Mouse (Mus musculus) erythroblast, embryonic 14.5 days (primary cell): ENCODE data around the gene Tsc2. TPM values are rescaled to one million over a fixed set of nuclear protein-coding genes. Genes with fewer than 3 reads are reported as not detected.
"Not testable (repeated sequence)": the region's sequence is repeated elsewhere in the genome, so short reads cannot be mapped to it uniquely, and the experiment has no call there.

Source experiments
- H3K27me3 ChIP-seq: 2 replicates; pipeline ENCODE4 v1.6.1; 2012; ENCODE audit warnings: inconsistent platforms; ENCODE audit not compliant: control insufficient read depth
- H3K36me3 ChIP-seq: 2 replicates; pipeline ENCODE4 v1.6.1; 2012; ENCODE audit warnings: mild to moderate bottlenecking, inconsistent platforms; ENCODE audit not compliant: control insufficient read depth
- H3K4me1 ChIP-seq: 2 replicates; pipeline ENCODE4 v1.6.1; 2012; ENCODE audit warnings: inconsistent platforms; ENCODE audit not compliant: control insufficient read depth
- H3K4me3 ChIP-seq: replicated peaks from 2 replicates; pipeline ENCODE3; 2012; ENCODE audit warnings: moderate library complexity, mild to moderate bottlenecking, inconsistent platforms
- H3K9me3 ChIP-seq: 2 replicates; pipeline ENCODE4 v1.6.1; 2012; ENCODE audit warnings: low read length, inconsistent platforms, mixed read lengths; ENCODE audit not compliant: control insufficient read depth
- GATA1 ChIP-seq: IDR thresholded peaks from 2 replicates; pipeline ENCODE4 v1.6.1; 2012; ENCODE audit warnings: low read length, inconsistent platforms, mixed read lengths
- TAL1 ChIP-seq: IDR thresholded peaks from 3 replicates; pipeline ENCODE4 v1.6.1; 2012; ENCODE audit warnings: low read length, inconsistent platforms, mixed read lengths
- polyA plus RNA-seq: library from polyadenylated mRNA; stranded (reverse); fragments of >175 nt; gene quantifications from 2 replicates; pipeline ENCODE4 v1.2.3, GENCODE M21; 2012

The Tsc2 gene
- polyA plus RNA-seq = 4.0 and 5.2 TPM in 2 replicates

DNA sequence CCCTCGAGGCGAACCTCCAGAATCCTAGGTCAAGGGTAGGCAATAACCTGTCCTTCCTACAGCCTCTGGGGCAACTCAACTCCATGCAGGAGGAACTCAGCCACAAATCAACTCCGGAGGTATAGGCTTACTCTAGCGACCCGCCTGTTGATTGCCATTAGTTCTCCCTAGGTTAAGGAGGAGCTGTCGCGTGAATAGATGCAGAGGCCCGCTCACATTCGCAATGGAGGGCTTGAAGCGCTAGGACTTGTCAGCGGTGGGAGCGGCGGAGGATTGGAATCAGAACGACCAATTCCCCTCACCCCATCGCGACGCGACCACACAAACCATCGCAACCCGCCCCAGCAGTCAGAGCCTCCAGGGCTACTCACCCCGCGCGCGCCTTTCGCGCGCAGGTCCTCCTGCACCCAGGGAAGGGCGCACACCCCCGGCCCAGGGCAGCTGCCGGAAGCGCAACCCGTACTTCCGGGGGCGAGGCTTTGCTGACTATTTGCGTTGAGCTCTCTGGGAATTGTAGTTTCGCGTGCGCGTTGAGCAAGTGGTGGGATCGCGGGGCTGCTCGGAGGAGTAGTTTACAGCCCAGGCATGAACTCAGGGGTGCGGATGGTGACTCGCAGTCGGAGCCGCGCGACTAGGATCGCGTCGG is at the start of gene Tsc2, which contains the start of gene Nthl1:
Tsc2 (minus strand) TSS at position 464 of the 646 bp plus-strand sequence.
Nthl1 (plus strand) TSS at position 514 of the 646 bp plus-strand sequence.
- H3K4me1 ChIP-seq = peaks cover 53% of the 10 kb centered on the region
- no peaks in the 10 kb centered on the region for H3K27me3 ChIP-seq
- H3K9me3 ChIP-seq = no peaks in the 10 kb centered on the region
- peaks cover 31% of the 10 kb centered on the region for H3K36me3 ChIP-seq
- H3K4me3 ChIP-seq = peak within 1 kb of the TSS; percentile 80
- no peak for TF ChIP-seq GATA1

DNA sequence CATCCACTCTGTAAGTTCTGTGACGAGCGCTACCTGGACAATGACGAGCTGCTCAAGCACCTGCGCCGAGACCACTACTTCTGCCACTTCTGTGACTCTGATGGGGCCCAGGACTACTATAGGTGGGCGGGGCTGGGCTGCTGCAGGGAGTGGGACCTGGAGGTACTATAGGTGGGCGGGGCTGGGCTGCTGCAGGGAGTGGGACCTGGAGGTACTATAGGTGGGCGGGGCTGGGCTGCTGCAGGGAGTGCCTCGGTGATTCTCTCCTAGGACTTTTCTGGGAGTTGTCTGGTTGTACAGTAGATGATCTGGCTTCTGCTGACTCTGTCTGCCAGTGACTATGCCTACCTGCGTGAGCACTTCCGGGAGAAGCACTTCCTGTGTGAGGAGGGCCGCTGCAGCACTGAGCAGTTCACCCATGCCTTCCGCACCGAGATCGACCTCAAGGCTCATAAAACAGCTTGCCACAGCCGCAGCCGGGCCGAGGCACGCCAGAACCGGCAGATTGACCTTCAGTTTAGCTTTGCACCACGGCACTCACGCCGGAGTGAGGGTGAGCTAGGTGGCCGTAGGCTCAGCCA is 45.2 kb upstream of the Tsc2 start:
- TF ChIP-seq TAL1 (no peak), GATA1 (no peak)
- no peaks in the 10 kb centered on the region for H3K27me3 ChIP-seq
- no peaks in the 10 kb centered on the region for H3K9me3 ChIP-seq
- H3K4me3 ChIP-seq = no peak overlapping the region
- peaks cover 37% of the 10 kb centered on the region for H3K4me1 ChIP-seq
- H3K36me3 ChIP-seq = peaks cover 83% of the 10 kb centered on the region

DNA sequence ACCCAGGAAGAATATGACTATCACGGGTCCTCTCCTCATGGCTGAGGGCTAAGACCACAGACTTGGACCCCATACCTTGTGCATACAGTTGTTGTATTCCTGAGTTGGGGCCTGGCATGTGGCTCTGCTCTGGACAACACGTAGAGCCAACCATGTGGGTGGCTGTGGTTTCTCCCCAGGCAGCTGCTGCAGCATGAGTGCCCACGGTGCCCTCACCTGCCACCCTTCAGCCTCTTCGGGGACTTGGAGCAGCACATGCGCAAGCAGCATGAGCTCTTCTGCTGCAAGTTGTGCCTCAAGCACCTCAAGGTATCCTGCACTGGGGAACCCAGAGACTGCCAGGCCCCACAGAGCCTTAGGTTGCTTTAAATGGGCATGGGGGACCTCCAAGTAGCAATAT is 44.4 kb upstream of the Tsc2 start:
- Histone ChIP-seq H3K36me3 (peaks cover 83% of the 10 kb centered on the region), H3K4me3 (no peak overlapping the region), H3K27me3 (no peaks in the 10 kb centered on the region), H3K9me3 (no peaks in the 10 kb centered on the region), H3K4me1 (peaks cover 42% of the 10 kb centered on the region)
- TF ChIP-seq TAL1 = no peak
- no peak for TF ChIP-seq GATA1

DNA sequence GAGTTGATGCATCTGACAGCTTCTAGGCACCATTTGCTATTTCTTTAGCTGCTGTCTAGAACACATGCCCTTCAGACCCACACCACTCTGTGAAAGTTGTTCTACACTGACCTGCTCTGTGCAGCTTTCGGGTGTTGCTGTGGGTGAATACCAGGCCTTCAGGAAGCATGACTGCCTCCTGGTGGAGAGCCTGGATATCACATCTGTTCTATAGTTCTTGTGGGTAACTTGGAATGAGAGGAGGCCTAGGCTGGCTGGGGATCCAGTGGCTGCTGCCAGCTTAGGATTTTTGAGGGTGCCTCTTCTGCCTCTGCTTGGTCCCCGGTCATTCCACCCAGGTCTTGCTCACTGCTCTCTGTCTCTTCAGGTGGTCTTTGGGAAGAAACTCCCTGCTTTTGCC is 43.8 kb upstream of the Tsc2 start:
- Histone ChIP-seq H3K36me3 (peaks cover 79% of the 10 kb centered on the region), H3K4me1 (peaks cover 49% of the 10 kb centered on the region), H3K27me3 (no peaks in the 10 kb centered on the region), H3K9me3 (no peaks in the 10 kb centered on the region), H3K4me3 (no peak overlapping the region)
- TF ChIP-seq TAL1 (no peak), GATA1 (no peak)

DNA sequence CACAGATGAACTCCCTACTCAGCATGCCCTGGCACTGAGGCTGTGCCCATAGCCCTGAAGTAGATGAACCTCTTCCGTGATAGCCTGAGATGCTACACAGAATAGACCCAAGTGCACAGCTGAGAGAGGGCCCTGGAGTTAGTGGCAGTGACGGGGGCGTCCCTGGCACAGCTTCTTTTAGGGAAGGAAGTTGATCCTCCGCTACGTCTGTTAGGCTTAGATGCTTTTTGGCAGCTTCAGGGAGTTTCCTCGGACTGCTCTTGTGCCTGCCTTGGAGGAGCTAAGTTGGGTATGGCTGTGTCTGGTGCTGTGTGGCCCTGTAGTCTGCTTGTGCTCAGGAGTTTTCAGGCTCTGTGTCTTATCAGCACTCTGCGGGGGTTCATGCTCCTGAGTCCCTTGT is 41.8 kb upstream of the Tsc2 start:
- H3K4me1 ChIP-seq = peaks cover 66% of the 10 kb centered on the region

DNA sequence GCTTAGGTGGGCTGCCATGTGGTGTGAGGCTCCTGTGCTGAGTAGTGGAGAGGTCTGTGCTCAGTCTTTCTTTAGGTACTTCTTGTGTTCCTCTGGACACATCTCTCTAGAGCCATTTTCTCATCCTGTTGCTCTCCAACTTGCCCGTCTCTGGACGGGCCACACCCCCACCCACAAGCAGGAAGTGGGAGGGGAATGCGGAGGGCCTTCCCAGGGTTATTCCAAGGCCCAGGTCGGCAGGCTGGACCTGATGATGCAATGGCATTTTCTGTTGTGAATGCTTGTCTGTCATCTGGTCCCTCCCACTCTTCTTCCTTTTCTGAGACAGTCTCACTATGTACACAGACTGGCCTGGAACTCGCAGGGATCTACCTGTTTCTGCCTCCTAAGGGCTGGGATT is 39.7 kb upstream of the Tsc2 start:
- H3K9me3 ChIP-seq = no peaks in the 10 kb centered on the region
- H3K36me3 ChIP-seq = peaks cover 40% of the 10 kb centered on the region
- TF ChIP-seq TAL1 (no peak), GATA1 (no peak)
- H3K4me3 ChIP-seq = peak overlapping the region; percentile 12
- H3K27me3 ChIP-seq = no peaks in the 10 kb centered on the region
- peaks cover 70% of the 10 kb centered on the region for H3K4me1 ChIP-seq

More for the DNA sequence above, 41.8 kb upstream of the Tsc2 start:
- Histone ChIP-seq H3K27me3 (no peaks in the 10 kb centered on the region), H3K9me3 (no peaks in the 10 kb centered on the region), H3K4me3 (no peak overlapping the region), H3K36me3 (peaks cover 61% of the 10 kb centered on the region)
- no peak for TF ChIP-seq TAL1
- TF ChIP-seq GATA1 = no peak

DNA sequence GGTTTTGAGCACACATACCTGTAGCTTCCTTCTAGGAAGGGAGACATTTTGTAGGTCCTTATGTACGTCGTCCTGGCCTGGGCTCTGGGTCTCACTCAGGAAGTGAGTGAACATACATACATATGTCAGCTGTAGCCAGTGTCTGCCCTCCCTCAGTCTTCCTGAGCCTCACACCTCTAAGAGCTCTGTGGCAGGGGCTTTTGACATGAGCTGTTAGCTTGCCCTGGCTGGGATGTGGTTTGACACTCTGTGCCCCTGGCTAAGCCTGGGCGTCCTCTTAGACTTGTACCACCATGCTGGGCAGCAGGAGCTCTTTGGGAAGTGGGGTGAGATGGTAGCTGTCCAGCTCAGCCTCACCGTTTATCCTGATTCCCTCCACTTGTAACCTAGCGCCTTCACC is 38.9 kb upstream of the Tsc2 start:
- peaks cover 32% of the 10 kb centered on the region for H3K36me3 ChIP-seq
- peak overlapping the region; percentile 100 for H3K4me3 ChIP-seq
- no peaks in the 10 kb centered on the region for H3K27me3 ChIP-seq
- TF ChIP-seq GATA1 (no peak), TAL1 (no peak)
- no peaks in the 10 kb centered on the region for H3K9me3 ChIP-seq
- H3K4me1 ChIP-seq = peaks cover 66% of the 10 kb centered on the region

DNA sequence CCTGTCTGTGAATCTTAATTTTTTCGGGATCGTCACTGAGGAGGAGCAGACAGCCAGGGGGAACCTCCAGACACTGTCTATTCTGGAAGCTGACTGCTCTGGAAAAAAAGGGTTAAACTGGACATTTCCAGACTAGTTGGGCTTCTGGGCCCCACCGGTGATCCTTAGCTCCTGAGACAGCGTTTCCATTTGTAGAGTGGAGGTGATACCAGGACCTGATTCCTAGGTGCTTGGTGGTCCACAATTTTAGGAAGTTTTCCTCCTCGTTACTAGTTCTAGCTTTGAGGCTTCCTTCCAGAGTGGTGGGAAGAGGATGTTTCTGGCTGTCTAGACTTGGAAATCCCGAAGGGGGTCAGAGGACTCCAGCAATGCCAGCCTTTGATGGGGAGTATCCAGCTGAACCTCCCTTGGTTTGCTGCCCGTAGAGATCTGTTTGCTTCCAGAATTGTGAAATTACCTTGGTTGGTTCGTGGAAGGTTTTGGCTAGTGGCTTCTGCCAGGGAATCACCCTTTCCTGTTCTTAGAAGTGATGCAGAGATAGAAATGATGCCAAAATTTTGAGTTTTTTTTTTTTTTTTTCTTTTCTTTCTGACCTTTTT is 37.9 kb upstream of the Tsc2 start:
- TF ChIP-seq TAL1 = no peak
- no peak for TF ChIP-seq GATA1
- no peaks in the 10 kb centered on the region for H3K27me3 ChIP-seq
- H3K4me3 ChIP-seq = peak overlapping the region; percentile 100
- peaks cover 60% of the 10 kb centered on the region for H3K4me1 ChIP-seq
- no peaks in the 10 kb centered on the region for H3K9me3 ChIP-seq
- peaks cover 24% of the 10 kb centered on the region for H3K36me3 ChIP-seq

DNA sequence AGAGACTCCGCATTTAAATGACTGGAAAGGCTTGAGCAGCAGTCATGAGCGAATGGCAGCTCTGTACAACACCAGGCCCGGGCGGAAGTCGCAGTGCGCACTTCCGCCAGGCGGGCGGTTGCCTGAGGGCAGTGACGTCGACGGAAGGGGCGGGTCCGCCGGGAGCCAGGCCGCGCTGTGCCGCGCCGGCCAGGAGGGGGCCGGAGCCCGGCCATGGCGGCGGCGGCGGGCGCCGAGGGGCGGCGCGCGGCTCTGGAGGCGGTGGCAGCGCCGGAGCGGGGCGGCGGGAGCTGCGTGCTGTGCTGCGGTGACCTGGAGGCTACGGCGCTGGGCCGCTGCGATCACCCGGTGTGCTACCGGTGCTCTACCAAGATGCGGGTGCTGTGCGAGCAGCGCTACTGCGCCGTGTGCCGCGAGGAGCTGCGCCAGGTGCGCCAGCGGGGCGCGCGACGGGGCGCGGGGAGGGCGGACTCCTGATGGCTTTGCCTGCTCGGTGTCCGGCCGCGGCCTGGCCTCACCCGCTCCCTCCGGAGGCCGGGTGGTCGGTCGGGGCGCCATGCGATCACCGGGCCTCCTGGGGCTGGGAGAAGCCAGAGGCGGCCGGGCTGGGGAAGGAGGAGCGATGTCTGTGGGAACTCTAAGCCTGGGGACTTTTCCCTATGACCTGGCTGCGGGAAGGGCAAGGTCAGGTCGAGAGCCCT is 37.3 kb upstream of the Tsc2 start, which contains the start of gene Zfp598:
Zfp598 (plus strand) TSS at position 143 of the 701 bp plus-strand sequence.
- Histone ChIP-seq H3K36me3 (peaks cover 22% of the 10 kb centered on the region), H3K27me3 (no peaks in the 10 kb centered on the region), H3K9me3 (no peaks in the 10 kb centered on the region), H3K4me3 (peak within 1 kb of the TSS; percentile 100), H3K4me1 (peaks cover 59% of the 10 kb centered on the region)
- TF ChIP-seq GATA1 = no peak
- no peak for TF ChIP-seq TAL1

DNA sequence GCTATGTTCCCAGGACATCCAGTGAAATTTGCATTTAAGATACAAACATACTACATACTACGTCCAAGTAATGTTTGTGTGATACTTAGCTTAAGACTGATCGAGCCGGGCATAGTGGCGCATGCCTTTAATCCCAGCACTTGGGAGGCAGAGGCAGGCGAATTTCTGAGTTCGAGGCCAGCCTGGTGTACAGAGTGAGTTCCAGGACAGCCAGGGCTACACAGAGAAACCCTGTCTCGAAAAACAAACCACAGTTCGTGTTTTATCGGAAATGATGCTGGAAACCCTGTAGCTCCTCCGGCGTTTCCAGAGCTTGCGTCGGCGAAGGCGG is 36.7 kb upstream of the Tsc2 start:
- not testable (repeated sequence) for H3K9me3 ChIP-seq, H3K27me3 ChIP-seq
- peak overlapping the region; percentile 100 for H3K4me3 ChIP-seq
- H3K36me3 ChIP-seq = peaks cover 20% of the 10 kb centered on the region
- peaks cover 56% of the 10 kb centered on the region for H3K4me1 ChIP-seq
